Mouse (Mus musculus): ENCODE data around the gene Fam102a. TPM values are rescaled to one million over a fixed set of nuclear protein-coding genes. Genes with fewer than 3 reads are reported as not detected.

Gene Fam102a
- polyA plus RNA-seq (2012; rRNA removed): 7.5 and 8.2 TPM in 2 replicates

DNA sequence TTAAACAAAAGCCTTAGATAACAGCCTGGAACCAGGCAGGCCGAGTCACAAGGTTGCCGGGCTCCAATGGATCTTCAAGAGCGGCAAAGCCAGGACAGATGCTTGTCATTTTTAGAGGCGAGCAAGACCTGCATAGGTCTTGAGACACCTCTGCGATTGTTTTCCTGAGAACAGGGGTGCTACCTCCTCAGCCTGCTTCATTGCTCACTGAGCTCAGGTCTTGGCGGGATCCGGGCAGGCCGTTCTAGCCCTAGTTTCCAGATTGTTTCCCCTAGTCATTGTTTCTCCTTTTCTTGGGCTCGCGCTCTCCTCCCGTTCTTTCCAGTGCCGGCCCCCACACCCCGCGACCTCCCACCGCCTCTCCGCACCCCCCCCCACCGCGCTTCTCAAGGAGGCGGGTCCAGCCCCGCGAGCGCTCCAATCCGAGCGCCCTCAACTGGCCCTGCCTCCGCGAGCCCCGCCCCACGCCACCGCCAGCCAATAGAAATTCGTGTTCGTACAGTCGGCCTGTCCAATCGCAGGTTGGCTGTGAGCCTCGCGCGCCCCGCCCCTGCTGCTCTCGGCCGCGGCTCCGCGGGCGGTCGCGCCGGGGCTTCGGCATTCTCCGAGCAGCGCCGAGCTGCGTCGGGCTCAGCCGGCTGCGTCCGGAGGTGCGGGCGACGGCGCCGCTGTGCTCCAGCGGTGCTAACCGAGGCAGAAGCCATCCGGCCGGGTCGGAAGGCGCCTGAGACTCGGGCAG is at the start of gene Fam102a:
Fam102a (plus strand) TSS at position 600 of the 739 bp plus-strand sequence.

DNA sequence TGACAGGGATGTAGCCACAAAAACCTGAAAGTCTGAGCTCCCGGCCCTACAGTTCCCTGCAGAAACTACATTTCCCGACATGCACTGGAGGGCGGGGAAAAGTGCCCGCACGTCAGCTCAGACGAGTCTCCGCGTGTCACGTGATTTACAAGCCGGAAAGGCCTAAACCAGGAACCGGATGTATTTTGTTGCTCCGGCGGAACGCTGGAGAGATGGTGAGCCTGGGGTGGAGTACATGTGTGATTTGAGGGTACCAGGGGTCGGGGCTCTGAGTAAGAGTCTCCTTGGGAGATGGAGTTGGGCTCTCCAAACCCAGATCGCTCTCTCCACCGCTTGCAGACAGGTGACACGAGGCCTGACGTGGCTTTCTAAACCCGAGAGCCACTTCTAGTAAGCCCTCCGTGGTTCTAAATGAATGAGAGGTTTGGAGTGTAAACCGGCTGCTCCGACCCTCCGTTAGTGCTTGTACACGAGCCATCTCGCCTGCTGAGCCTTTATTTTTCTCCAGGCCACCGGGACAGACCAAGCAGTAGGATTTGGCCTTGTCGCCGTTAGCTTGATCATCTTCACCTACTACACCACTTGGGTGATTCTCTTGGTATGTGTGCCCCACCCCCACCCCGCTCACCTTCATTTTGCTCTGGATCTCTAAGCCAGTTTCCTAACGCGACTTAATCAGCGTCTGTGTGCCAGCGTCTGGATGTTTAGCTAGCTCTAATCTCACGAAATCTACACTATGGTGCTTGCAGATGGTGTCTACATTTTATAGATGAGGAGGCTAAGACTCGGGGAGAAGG is 35.8 kb downstream of the Fam102a start, which contains the start of gene Dpm2:
Dpm2 (plus strand) TSS at position 161 of the 797 bp plus-strand sequence.

DNA sequence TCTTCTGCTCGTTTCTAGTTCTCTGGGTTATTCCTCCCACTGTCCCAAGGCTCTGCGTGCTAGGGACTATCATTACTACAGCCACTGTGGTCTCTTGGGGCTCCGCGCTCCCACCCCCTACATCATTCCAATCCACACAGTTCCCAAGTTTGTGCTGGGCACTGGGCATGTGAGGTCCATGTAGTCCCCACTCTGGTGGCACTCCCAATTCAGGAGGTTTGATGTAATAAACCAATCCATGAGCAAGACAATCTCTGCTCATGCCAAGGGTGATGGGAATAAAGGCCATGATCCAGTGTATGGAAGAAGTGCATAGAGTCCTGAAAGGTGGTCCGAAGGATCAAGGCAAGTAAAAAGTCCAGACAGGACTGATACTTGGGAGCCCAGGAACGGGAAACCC is 39.4 kb downstream of the Fam102a start, which contains the start of gene Pip5kl1:
Pip5kl1 (plus strand) TSS at position 301 of the 400 bp plus-strand sequence.

GRCm38 (mm10) chr2:32575586-32576160 is 40.5 kb downstream of the Fam102a start, which contains the start of gene 9430097D07Rik:
TSS of gene 9430097D07Rik (minus strand) at chr2:32575684.

GRCm38 (mm10) chr2:32586871-32587351 is 51.8 kb downstream of the Fam102a start, which contains the start of gene St6galnac4:
TSS of gene St6galnac4 (plus strand) at chr2:32587095.

DNA sequence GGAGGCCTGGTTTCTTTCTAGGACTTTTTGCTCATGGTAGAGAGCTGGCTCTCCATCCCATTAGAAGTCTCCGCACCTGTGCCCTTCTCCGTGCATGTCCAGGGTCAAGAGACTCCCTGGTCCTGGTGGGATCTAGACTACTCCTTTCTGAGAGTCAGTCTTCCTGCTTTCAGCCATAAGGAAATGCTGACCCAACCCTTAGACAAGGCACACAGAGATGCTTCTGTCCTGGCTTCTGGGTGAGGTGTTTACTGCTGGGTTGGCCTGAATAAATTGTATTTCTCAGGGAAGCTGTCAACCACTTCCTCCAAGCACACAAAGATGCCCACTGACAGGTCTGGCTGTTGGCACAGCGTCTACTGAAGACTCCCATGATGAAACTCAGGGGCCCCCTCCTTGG is 64.3 kb downstream of the Fam102a start, which contains the start of gene St6galnac6:
St6galnac6 (plus strand) TSS at position 301 of the 400 bp plus-strand sequence.

Other genes with a start within 250 kb of the Fam102a start
- 50.6 and 56.9 TPM in 2 replicates for gene Golga2, start 247.9 kb upstream of the Fam102a start, polyA plus RNA-seq (2012; rRNA removed)
- gene Swi5, start 247.3 kb upstream of the Fam102a start, polyA plus RNA-seq (2012; rRNA removed): 314 and 343 TPM in 2 replicates
- gene Ciz1, start 183.0 kb upstream of the Fam102a start, polyA plus RNA-seq (2012; rRNA removed): 165 and 172 TPM in 2 replicates
- gene Dnm1, start 182.0 kb upstream of the Fam102a start, polyA plus RNA-seq (2012; rRNA removed): 257 and 347 TPM in 2 replicates
- gene 1110008P14Rik, start 153.4 kb upstream of the Fam102a start, polyA plus RNA-seq (2012; rRNA removed): 126 and 145 TPM in 2 replicates
- gene Lcn2, start 147.1 kb upstream of the Fam102a start, polyA plus RNA-seq (2012; rRNA removed): 1.1 and 8.6 TPM in 2 replicates
- 58.8 and 61.3 TPM in 2 replicates for gene Ptges2, start 139.4 kb upstream of the Fam102a start, polyA plus RNA-seq (2012; rRNA removed)
- 4.0 and 4.4 TPM in 2 replicates for gene Naif1, start 84.9 kb upstream of the Fam102a start, polyA plus RNA-seq (2012; rRNA removed)
- gene Slc25a25, start 83.9 kb upstream of the Fam102a start, polyA plus RNA-seq (2012; rRNA removed): 41.8 and 42.3 TPM in 2 replicates
- gene Dpm2, start 35.5 kb downstream of the Fam102a start, polyA plus RNA-seq (2012; rRNA removed): 172 and 187 TPM in 2 replicates
- 24.2 and 24.6 TPM in 2 replicates for gene Pip5kl1, start 39.5 kb downstream of the Fam102a start, polyA plus RNA-seq (2012; rRNA removed)
- 0.31 and 0.35 TPM in 2 replicates for gene 9430097D07Rik, start 40.4 kb downstream of the Fam102a start, polyA plus RNA-seq (2012; rRNA removed)
- 29.4 and 30.7 TPM in 2 replicates for gene St6galnac4, start 51.8 kb downstream of the Fam102a start, polyA plus RNA-seq (2012; rRNA removed)
- 30.7 and 32.0 TPM in 2 replicates for gene St6galnac6, start 64.4 kb downstream of the Fam102a start, polyA plus RNA-seq (2012; rRNA removed)
- 53.9 and 56.7 TPM in 2 replicates for gene Ak1, start 86.4 kb downstream of the Fam102a start, polyA plus RNA-seq (2012; rRNA removed)
- gene Eng, start 111.3 kb downstream of the Fam102a start, polyA plus RNA-seq (2012; rRNA removed): 26.1 and 27.6 TPM in 2 replicates
- 44.7 and 46.5 TPM in 2 replicates for gene Fpgs, start 168.8 kb downstream of the Fam102a start, polyA plus RNA-seq (2012; rRNA removed)
- 196 and 197 TPM in 2 replicates for gene Cdk9, start 177.7 kb downstream of the Fam102a start, polyA plus RNA-seq (2012; rRNA removed)
- 36.2 and 42.8 TPM in 2 replicates for gene Sh2d3c, start 185.7 kb downstream of the Fam102a start, polyA plus RNA-seq (2012; rRNA removed)
- 3.8 and 4.7 TPM in 2 replicates for gene 6330409D20Rik, start 205.7 kb downstream of the Fam102a start, polyA plus RNA-seq (2012; rRNA removed)
- 67.1 and 67.4 TPM in 2 replicates for gene Tor2a, start 221.9 kb downstream of the Fam102a start, polyA plus RNA-seq (2012; rRNA removed)
- gene Ttc16, start 240.3 kb downstream of the Fam102a start, polyA plus RNA-seq (2012; rRNA removed): 1.4 and 2.4 TPM in 2 replicates
- 7.0 and 8.6 TPM in 2 replicates for gene Ptrh1, start 240.5 kb downstream of the Fam102a start, polyA plus RNA-seq (2012; rRNA removed)
- 0.63 and 2.7 TPM in 2 replicates for gene Cfap157, start 249.1 kb downstream of the Fam102a start, polyA plus RNA-seq (2012; rRNA removed)